9 mouse cellular contexts compared by ENCODE assay signal in genomic region chr6:77475354-77475753, GRCm38 (mm10).
DNase-seq lines count a peak whose midpoint lies in the region; ATAC-seq and TF ChIP-seq lines count a peak whose summit lies in the region.
"Had no signal": no experiment of that assay in that cellular context is flagged by ENCODE, and none has a peak within 500 bp of the region (broad histone marks: within the 10 kb centered on the region; RNA-seq: fewer than 3 reads in every experiment).

No protein-coding gene starts in this region.

- no peak overlapping the region for H3K27ac ChIP-seq in kidney, embryonic 16.5 days (ENCODE audit: low read length)
- no peak overlapping the region for H3K27ac ChIP-seq in hindbrain, postnatal 0 days
- H3K27ac ChIP-seq: limb, embryonic 12.5 days had no signal

- DNase-seq in kidney, adult 11 months: peak; percentile 43
- peak; percentile 67 for DNase-seq in adrenal gland, postnatal 25 days
- DNase-seq in hindbrain, postnatal 0 days (ENCODE audit: low spot score): peak; percentile 80
- peak; percentile 27 for DNase-seq in lung, postnatal 14 days

- H3K9ac ChIP-seq in kidney, embryonic 16.5 days (replicated peaks; ENCODE audit: low read length): no peak overlapping the region
- no peak overlapping the region for H3K9ac ChIP-seq in hindbrain, postnatal 0 days (replicated peaks; ENCODE audit: low read length)
- H3K9ac ChIP-seq: limb, embryonic 12.5 days had no signal

- ATAC-seq in kidney, embryonic 16.5 days (ENCODE audit: low FRiP score, low TSS enrichment): no peak
- ATAC-seq in frontal cortex, adult (ENCODE audit: low TSS enrichment): peak; percentile 87
- ATAC-seq in hindbrain, postnatal 0 days: peak; percentile 77
- no peak for ATAC-seq in erythroid progenitor cell, adult 5-6 weeks (replicated peaks; ENCODE audit: low FRiP score, poor library complexity, severe bottlenecking)
- ATAC-seq in activated CD4-positive, CD25-positive, alpha-beta regulatory T cell, adult 4 months: no peak

- no peak overlapping the region for H3K4me3 ChIP-seq in kidney, embryonic 16.5 days (ENCODE audit: low read length)
- H3K4me3 ChIP-seq in hindbrain, postnatal 0 days (ENCODE audit: low read length): no peak overlapping the region
- H3K4me3 ChIP-seq: limb, embryonic 12.5 days had no signal

- H3K4me1 ChIP-seq in kidney, embryonic 16.5 days (ENCODE audit: insufficient read depth, low read length): no peaks in the 10 kb centered on the region
- no peaks in the 10 kb centered on the region for H3K4me1 ChIP-seq in hindbrain, postnatal 0 days (ENCODE audit: insufficient read depth, low read length)
- H3K4me1 ChIP-seq: limb, embryonic 12.5 days had no signal

- no peaks in the 10 kb centered on the region for H3K36me3 ChIP-seq in kidney, embryonic 16.5 days (ENCODE audit: insufficient read depth, low read length)
- H3K36me3 ChIP-seq in hindbrain, postnatal 0 days (ENCODE audit: insufficient read depth, low read length): no peaks in the 10 kb centered on the region
- H3K36me3 ChIP-seq: limb, embryonic 12.5 days had no signal

- 56% methylated on average over 1 of the region's 1 CpGs for WGBS in kidney, embryonic 16.5 days
- whole genome bisulfite sequencing in hindbrain, postnatal 0 days: 29% methylated on average over 1 of the region's 1 CpGs

- no peaks in the 10 kb centered on the region for H3K27me3 ChIP-seq in kidney, embryonic 16.5 days (ENCODE audit: insufficient read depth, low read length)
- H3K27me3 ChIP-seq in hindbrain, postnatal 0 days (ENCODE audit: insufficient read depth, low read length): no peaks in the 10 kb centered on the region
- H3K27me3 ChIP-seq: limb, embryonic 12.5 days had no signal

- no peak overlapping the region for H3K4me2 ChIP-seq in kidney, embryonic 16.5 days (replicated peaks; ENCODE audit: low read depth, low read length)
- no peak overlapping the region for H3K4me2 ChIP-seq in hindbrain, postnatal 0 days (ENCODE audit: low read depth, low read length)
- H3K4me2 ChIP-seq: limb, embryonic 12.5 days had no signal

- TF ChIP-seq CTCF in hindbrain, postnatal 0 days (IDR thresholded peaks at IDR 0.05; ENCODE audit: low read depth): no peak

- H3K9me3 ChIP-seq in kidney, embryonic 16.5 days (ENCODE audit: low read length): no peaks in the 10 kb centered on the region
- H3K9me3 ChIP-seq in hindbrain, postnatal 0 days (ENCODE audit: low read length): no peaks in the 10 kb centered on the region
- H3K9me3 ChIP-seq: limb, embryonic 12.5 days had no signal

Comparison
In these comparisons a context has a peak if more than half of its experiments do, and no peak if none do; other contexts are left out.
1. DNase-seq: peak in every context shown above with its lines; median percentile 80 in hindbrain, postnatal 0 days; 67 in adrenal gland, postnatal 25 days; 43 in kidney, adult 11 months; 27 in lung, postnatal 14 days.
2. ATAC-seq: peak in frontal cortex, adult (single experiment) and hindbrain, postnatal 0 days (single experiment); none in kidney, embryonic 16.5 days (single experiment), erythroid progenitor cell, adult 5-6 weeks (single experiment) and activated CD4-positive, CD25-positive, alpha-beta regulatory T cell, adult 4 months (single experiment).